Mouse (Mus musculus): Measurements from ENCODE around the gene Exoc3.

DNA sequence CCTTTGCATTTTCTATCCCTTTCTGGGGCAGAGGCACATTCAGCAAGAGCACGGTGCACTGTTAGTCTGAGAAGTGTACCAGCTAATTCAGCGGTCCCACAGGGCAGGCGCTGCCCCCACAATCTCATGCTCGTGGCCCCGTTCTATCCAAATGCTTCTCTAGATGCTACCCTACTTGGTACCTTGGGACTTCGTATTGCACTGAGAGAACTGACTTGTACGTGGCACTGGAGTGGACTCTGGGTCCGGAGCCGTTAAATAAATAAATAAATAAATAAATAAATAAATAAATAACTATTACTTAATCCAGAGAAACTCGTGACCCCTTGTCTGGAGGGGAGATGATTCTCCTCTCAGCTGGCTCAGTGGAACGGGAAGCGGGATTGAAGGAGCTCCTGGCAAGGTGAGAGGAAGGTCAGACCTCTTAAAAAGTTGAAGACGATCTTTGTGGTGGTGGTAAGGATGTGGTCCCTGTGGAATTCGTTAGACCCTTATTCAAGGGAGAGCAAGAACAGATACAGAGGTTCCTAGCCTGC, 86.7 kb downstream of the Exoc3 start:
- TF ChIP-seq GATA1 (IDR thresholded peaks at IDR 0.05; ENCODE audit: low read length) (no peak), TAL1 (IDR thresholded peaks at IDR 0.05; ENCODE audit: low read length) (no peak)
